Comparison of ENCODE assay signal across 8 mouse cellular contexts in the genomic region with DNA sequence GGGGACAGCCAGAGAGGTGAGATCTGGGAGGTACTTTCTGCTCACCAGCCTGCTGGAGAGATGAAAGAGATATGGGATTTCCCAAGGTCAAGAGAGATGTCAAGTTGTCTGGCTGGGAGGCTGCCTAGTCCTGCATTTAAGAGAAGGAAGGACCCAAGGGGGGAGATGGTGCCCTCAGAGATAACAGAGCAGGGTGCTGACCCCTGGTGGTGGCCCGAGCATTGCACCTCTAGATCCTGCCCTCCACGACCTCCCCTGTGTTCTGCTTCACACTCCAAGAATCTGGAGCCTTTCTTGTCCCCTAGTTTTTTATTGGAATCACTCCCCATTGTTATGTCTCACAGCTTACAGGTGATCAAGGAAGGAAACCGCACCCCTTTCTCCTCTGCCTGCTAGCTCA. TPM values are rescaled to one million over a fixed set of nuclear protein-coding genes. Genes with fewer than 3 reads are reported as not detected.
DNase-seq lines count a peak whose midpoint lies in the region; ATAC-seq and TF ChIP-seq lines count a peak whose summit lies in the region.

No protein-coding gene starts in this region.

- no peak overlapping the region for H3K4me3 ChIP-seq in hindbrain, postnatal 0 days (ENCODE audit: low read length)
- no peak overlapping the region for H3K4me3 ChIP-seq in hindbrain, embryonic 13.5 days
- no peak overlapping the region for H3K4me3 ChIP-seq in embryonic facial prominence, embryonic 11.5 days (ENCODE audit: low read depth, low read length)
- H3K4me3 ChIP-seq in olfactory bulb, adult 2 months (ENCODE audit: insufficient read depth, low read depth, low read length) = no peak overlapping the region

- no peak overlapping the region for H3K4me2 ChIP-seq in hindbrain, postnatal 0 days (ENCODE audit: low read depth, low read length)
- H3K4me2 ChIP-seq in hindbrain, embryonic 13.5 days = no peak overlapping the region
- no peak overlapping the region for H3K4me2 ChIP-seq in embryonic facial prominence, embryonic 11.5 days (ENCODE audit: low read depth, low read length)

- no peak for ATAC-seq in hindbrain, postnatal 0 days
- ATAC-seq in hindbrain, embryonic 13.5 days (ENCODE audit: low FRiP score) = no peak
- ATAC-seq in embryonic facial prominence, embryonic 11.5 days (replicated peaks; ENCODE audit: insufficient number of reproducible peaks, low FRiP score, low TSS enrichment, low read depth) = no peak

- TF ChIP-seq CTCF in hindbrain, postnatal 0 days (IDR thresholded peaks at IDR 0.05; ENCODE audit: low read depth) = peak; percentile 81
- TF ChIP-seq CTCF in olfactory bulb, adult 2 months (IDR thresholded peaks at IDR 0.05; ENCODE audit: insufficient read depth, low read depth, low read length) = peak; percentile 72; the same call in 1 of the 2 replicates

- no peak overlapping the region for H3K9ac ChIP-seq in hindbrain, postnatal 0 days (replicated peaks; ENCODE audit: low read length)
- H3K9ac ChIP-seq in hindbrain, embryonic 13.5 days = no peak overlapping the region
- no peak overlapping the region for H3K9ac ChIP-seq in embryonic facial prominence, embryonic 11.5 days (replicated peaks; ENCODE audit: low read length)

- H3K9me3 ChIP-seq in hindbrain, postnatal 0 days (ENCODE audit: low read length) = no peaks in the 10 kb centered on the region
- H3K9me3 ChIP-seq in hindbrain, embryonic 13.5 days = no peaks in the 10 kb centered on the region
- H3K9me3 ChIP-seq in embryonic facial prominence, embryonic 11.5 days (replicated peaks; ENCODE audit: control insufficient read depth, low read length) = no peaks in the 10 kb centered on the region

- H3K27me3 ChIP-seq in hindbrain, postnatal 0 days (ENCODE audit: insufficient read depth, low read length) = no peaks in the 10 kb centered on the region
- H3K27me3 ChIP-seq in hindbrain, embryonic 13.5 days = peaks cover 33% of the 10 kb centered on the region
- H3K27me3 ChIP-seq in embryonic facial prominence, embryonic 11.5 days (ENCODE audit: control insufficient read depth, insufficient read depth, low read length) = no peaks in the 10 kb centered on the region

- no peak overlapping the region for H3K27ac ChIP-seq in hindbrain, postnatal 0 days
- no peak overlapping the region for H3K27ac ChIP-seq in hindbrain, embryonic 13.5 days
- H3K27ac ChIP-seq in embryonic facial prominence, embryonic 11.5 days (replicated peaks; ENCODE audit: low read depth, low read length) = no peak overlapping the region
- H3K27ac ChIP-seq in olfactory bulb, adult 2 months (ENCODE audit: insufficient read depth, low read depth, low read length) = peak overlapping the region; percentile 60

- WGBS in hindbrain, postnatal 0 days = 13% methylated on average over 3 of the region's 3 CpGs
- 12% methylated on average over 3 of the region's 3 CpGs for WGBS in hindbrain, embryonic 13.5 days
- WGBS in embryonic facial prominence, embryonic 11.5 days = 5% methylated on average over 3 of the region's 3 CpGs
- WGBS in olfactory bulb, adult 2 months = 14% methylated on average over 3 of the region's 3 CpGs

- peak; percentile 59 for DNase-seq in hindbrain, postnatal 0 days (ENCODE audit: low spot score)
- peak; percentile 86 to 88 for DNase-seq in B cell, adult 2 months
- DNase-seq in T-cell, adult 2 months (ENCODE audit: low spot score) = peak; percentile 61
- peak; percentile 65 for DNase-seq in embryonic facial prominence, embryonic 11.5 days (ENCODE audit: low spot score)
- peak; percentile 76 to 92 for DNase-seq in kidney, postnatal 36 days
- no peak for DNase-seq in yolk sac, embryonic 10.5 days (ENCODE audit: low spot score)

- no peak for TF ChIP-seq POLR2A in olfactory bulb, adult 2 months (IDR thresholded peaks at IDR 0.05; ENCODE audit: insufficient read depth, low read depth, low read length)

- no peaks in the 10 kb centered on the region for H3K36me3 ChIP-seq in hindbrain, postnatal 0 days (ENCODE audit: insufficient read depth, low read length)
- H3K36me3 ChIP-seq in hindbrain, embryonic 13.5 days = no peaks in the 10 kb centered on the region
- H3K36me3 ChIP-seq in embryonic facial prominence, embryonic 11.5 days (replicated peaks; ENCODE audit: control insufficient read depth, insufficient read depth, low read depth, low read length) = no peaks in the 10 kb centered on the region

- no peaks in the 10 kb centered on the region for H3K4me1 ChIP-seq in hindbrain, postnatal 0 days (ENCODE audit: insufficient read depth, low read length)
- H3K4me1 ChIP-seq in hindbrain, embryonic 13.5 days (replicated peaks) = peaks cover 26% of the 10 kb centered on the region
- H3K4me1 ChIP-seq in embryonic facial prominence, embryonic 11.5 days (ENCODE audit: control insufficient read depth, insufficient read depth, low read length) = peaks cover 2% of the 10 kb centered on the region; the same call in 1 of the 2 replicates
- peaks cover 61% of the 10 kb centered on the region for H3K4me1 ChIP-seq in olfactory bulb, adult 2 months (ENCODE audit: control insufficient read depth, insufficient read depth, low read length)

RNA-seq across cellular contexts. Expression of gene Grasp, which starts 12.9 kb away (rescaled TPM):
- total RNA-seq in hindbrain, postnatal 0 days (2014; rRNA removed) = 6.7 and 8.7 TPM in 2 replicates
- polyA plus RNA-seq in hindbrain, postnatal 0 days (2015; fragmentation: Nextera tagmentation; extraction: Ambion mirVana) = 1.5 and 1.6 TPM in 2 replicates
- polyA plus RNA-seq in hindbrain, embryonic 13.5 days (2015; fragmentation: Nextera tagmentation; extraction: Ambion mirVana) = 1.7 and 1.8 TPM in 2 replicates
- polyA plus RNA-seq in embryonic facial prominence, embryonic 11.5 days (2014; fragmentation: Nextera tagmentation; extraction: Ambion mirVana) = 5.6 and 6.0 TPM in 2 replicates
- polyA plus RNA-seq in olfactory bulb, adult 2 months (2012; ENCODE audit: insufficient read depth, insufficient read length, low replicate concordance, missing spikeins) = not detected in 2 replicates

RNA-seq across cellular contexts. Expression of gene Nr4a1, which starts 17.2 kb away (rescaled TPM):
- 9.3 and 10.3 TPM in 2 replicates for total RNA-seq in hindbrain, postnatal 0 days (2014; rRNA removed)
- polyA plus RNA-seq in hindbrain, postnatal 0 days (2015; fragmentation: Nextera tagmentation; extraction: Ambion mirVana) = 5.3 and 6.5 TPM in 2 replicates
- polyA plus RNA-seq in hindbrain, embryonic 13.5 days (2015; fragmentation: Nextera tagmentation; extraction: Ambion mirVana) = 4.9 and 5.0 TPM in 2 replicates
- 2.2 and 3.0 TPM in 2 replicates for polyA plus RNA-seq in embryonic facial prominence, embryonic 11.5 days (2014; fragmentation: Nextera tagmentation; extraction: Ambion mirVana)
- polyA plus RNA-seq in olfactory bulb, adult 2 months (2012; ENCODE audit: insufficient read depth, insufficient read length, low replicate concordance, missing spikeins) = not detected in 2 replicates

RNA-seq across cellular contexts. Expression of gene Atg101, which starts 47.2 kb away (rescaled TPM):
- 44.1 and 52.3 TPM in 2 replicates for total RNA-seq in hindbrain, postnatal 0 days (2014; rRNA removed)
- polyA plus RNA-seq in hindbrain, postnatal 0 days (2015; fragmentation: Nextera tagmentation; extraction: Ambion mirVana) = 69.1 and 75.3 TPM in 2 replicates
- polyA plus RNA-seq in hindbrain, embryonic 13.5 days (2015; fragmentation: Nextera tagmentation; extraction: Ambion mirVana) = 82.9 and 84.6 TPM in 2 replicates
- 63.8 and 65.8 TPM in 2 replicates for polyA plus RNA-seq in embryonic facial prominence, embryonic 11.5 days (2014; fragmentation: Nextera tagmentation; extraction: Ambion mirVana)
- not detected in 2 replicates for polyA plus RNA-seq in olfactory bulb, adult 2 months (2012; ENCODE audit: insufficient read depth, insufficient read length, low replicate concordance, missing spikeins)

RNA-seq across cellular contexts. Expression of gene 6030408B16Rik, which starts 56.1 kb away (rescaled TPM):
- not detected in 2 replicates for total RNA-seq in hindbrain, postnatal 0 days (2014; rRNA removed)
- 0.15 and 0.30 TPM in 2 replicates for polyA plus RNA-seq in hindbrain, postnatal 0 days (2015; fragmentation: Nextera tagmentation; extraction: Ambion mirVana)
- 0.56 and 0.66 TPM in 2 replicates for polyA plus RNA-seq in hindbrain, embryonic 13.5 days (2015; fragmentation: Nextera tagmentation; extraction: Ambion mirVana)
- polyA plus RNA-seq in embryonic facial prominence, embryonic 11.5 days (2014; fragmentation: Nextera tagmentation; extraction: Ambion mirVana) = 1.6 and 1.7 TPM in 2 replicates
- not detected in 2 replicates for polyA plus RNA-seq in olfactory bulb, adult 2 months (2012; ENCODE audit: insufficient read depth, insufficient read length, low replicate concordance, missing spikeins)

Comparison
In these comparisons a context has a peak if more than half of its experiments do, and no peak if none do; other contexts are left out.
1. RNA of gene Atg101, which starts 47.2 kb away (polyA plus RNA-seq): 82.9 to 84.6 TPM in hindbrain, embryonic 13.5 days, 69.1 to 75.3 TPM in hindbrain, postnatal 0 days and 63.8 to 65.8 TPM in embryonic facial prominence, embryonic 11.5 days; not detected in olfactory bulb, adult 2 months; every median in the first group is over 10 times any median in the second.